Mouse (Mus musculus): Measurements from ENCODE around the gene Mocs1.

DNA sequence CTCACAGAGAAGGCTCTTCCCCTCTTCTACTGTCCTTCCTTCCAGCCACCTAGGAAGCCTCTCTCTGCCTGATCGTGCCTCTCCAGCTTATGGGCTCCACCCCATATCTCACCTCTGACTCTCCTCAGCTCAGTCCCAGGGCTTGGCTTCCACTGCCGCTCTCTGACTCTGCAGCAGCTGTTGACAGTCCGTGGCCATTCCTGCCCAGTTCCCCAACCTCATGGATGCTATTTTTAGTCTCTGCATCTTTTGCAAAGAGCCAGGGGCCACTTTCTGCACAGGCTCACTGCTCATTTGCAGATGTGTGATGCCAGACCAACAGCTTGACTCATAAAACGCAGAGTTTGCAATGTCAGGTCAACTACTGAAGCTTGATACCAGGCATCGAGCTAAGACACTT is 60.9 kb downstream of the Mocs1 start:
- TF ChIP-seq EP300 (IDR thresholded peaks at IDR 0.05; ENCODE audit: insufficient read depth, low read depth, low read length), result no peak
- TF ChIP-seq POLR2A (IDR thresholded peaks at IDR 0.05; ENCODE audit: insufficient read depth, low read length), result no peak

Measured in ES-Bruce4 (cell line).